Mouse (Mus musculus) midbrain, postnatal 0 days (tissue): Measurements from ENCODE around the gene Abcc5. TPM values are rescaled to one million over a fixed set of nuclear protein-coding genes. Genes with fewer than 3 reads are reported as not detected.

Experiments
- ATAC-seq: fragments of 200-750 bp; cut with Nextera tagmentation; 2 replicates; pipeline ENCODE4 v1.8.0; 2017; ENCODE audit warnings: moderate number of reproducible peaks, mild to moderate bottlenecking, moderate TSS enrichment, moderate library complexity; ENCODE audit not compliant: low FRiP score
- DNase-seq: peaks from one replicate; pipeline ENCODE4 v3.0.0-alpha.2; 2015; ENCODE audit warnings: low spot score
- H3K27ac ChIP-seq: fragments of 300-500 bp; sonication (generic); 2 replicates; pipeline ENCODE4 v1.5.1; 2014; ENCODE audit warnings: low read depth, mild to moderate bottlenecking, low read length, mixed read lengths
- H3K27me3 ChIP-seq: fragments of 300-500 bp; sonication (generic); 2 replicates; pipeline ENCODE4 v1.6.1; 2014; ENCODE audit warnings: low read length, control low read depth, mixed read lengths; ENCODE audit not compliant: insufficient read depth
- H3K36me3 ChIP-seq: fragments of 300-500 bp; sonication (generic); 2 replicates; pipeline ENCODE4 v1.6.1; 2014; ENCODE audit warnings: low read length, control low read depth, mixed read lengths; ENCODE audit not compliant: insufficient read depth
- H3K4me1 ChIP-seq: fragments of 300-500 bp; sonication (generic); 2 replicates; pipeline ENCODE4 v1.6.1; 2014; ENCODE audit warnings: mild to moderate bottlenecking, control low read depth, antibody characterized with exemption, low read length, mixed read lengths; ENCODE audit not compliant: insufficient read depth
- H3K4me2 ChIP-seq: fragments of 300-500 bp; sonication (generic); 2 replicates; pipeline ENCODE4 v1.6.1; 2014; ENCODE audit warnings: low read depth, mild to moderate bottlenecking, low read length, mixed read lengths; ENCODE audit not compliant: poor library complexity, severe bottlenecking
- H3K4me3 ChIP-seq: fragments of 300-500 bp; sonication (generic); 2 replicates; pipeline ENCODE4 v1.5.1; 2014; ENCODE audit warnings: low read depth, mild to moderate bottlenecking, low read length, moderate library complexity
- H3K9ac ChIP-seq: fragments of 300-500 bp; sonication (generic); replicated peaks from 2 replicates; pipeline ENCODE4 v1.6.1; 2014; ENCODE audit warnings: mild to moderate bottlenecking, low read length, moderate library complexity, mixed read lengths; ENCODE audit not compliant: poor library complexity, severe bottlenecking
- H3K9me3 ChIP-seq: fragments of 300-500 bp; sonication (generic); 2 replicates; pipeline ENCODE4 v1.6.1; 2016; ENCODE audit warnings: low read length, control low read depth
- CTCF ChIP-seq: IDR thresholded peaks from 2 replicates; pipeline ENCODE4 v1.5.1; 2016; ENCODE audit warnings: antibody characterized with exemption, mild to moderate bottlenecking
- WGBS: fragments of 180-500 bp; shearing (Covaris S2); extraction: QIAGEN DNeasy Blood & Tissue Kit; methylation state at CpG from one replicate; pipeline ENCODE4 v1.1.7; 2014; 5-methylcytosine and 5-hydroxymethylcytosine counted together
- polyA plus RNA-seq: library from polyadenylated mRNA; unstranded; fragments of >200 nt; fragmentation: Nextera tagmentation; extraction: Ambion mirVana; gene quantifications from 2 replicates; pipeline ENCODE4 v1.2.1, GENCODE M21; 2015
- total RNA-seq: library from RNA; depleted of rRNA; stranded (reverse); fragments of >200 nt; gene quantifications from 2 replicates; pipeline ENCODE4 v1.2.3, GENCODE M21; 2014

The Abcc5 gene
- total and polyA plus RNA-seq, 2 experiments from 2014 or later = 68.7 to 110 TPM

GRCm38 (mm10) chr16:20429328-20429727, 3.1 kb upstream of the Abcc5 start:
- ATAC-seq (no peak), DNase-seq (no peak)
- Histone ChIP-seq H3K4me3 (no peak overlapping the region), H3K9me3 (no peaks in the 10 kb centered on the region), H3K4me1 (no peaks in the 10 kb centered on the region), H3K27me3 (no peaks in the 10 kb centered on the region), H3K9ac (no peak overlapping the region), H3K4me2 (no peak overlapping the region), H3K36me3 (no peaks in the 10 kb centered on the region), H3K27ac (no peak overlapping the region)
- WGBS = 88% methylated on average over 5 of the region's 5 CpGs
- TF ChIP-seq CTCF = no peak

- Histone ChIP-seq H3K4me2 (no peak overlapping the region), H3K27ac (no peak overlapping the region), H3K36me3 (no peaks in the 10 kb centered on the region), H3K9me3 (no peaks in the 10 kb centered on the region), H3K27me3 (no peaks in the 10 kb centered on the region), H3K4me3 (no peak overlapping the region), H3K9ac (no peak overlapping the region), H3K4me1 (no peaks in the 10 kb centered on the region)
- TF ChIP-seq CTCF = no peak
- WGBS = 77% methylated on average over 4 of the region's 4 CpGs
- ATAC-seq (no peak), DNase-seq (no peak)
Measured at GRCm38 (mm10) chr16:20427566-20427965, 1.4 kb upstream of the Abcc5 start.

- no peaks in the 10 kb centered on the region for H3K27me3 ChIP-seq
- no peak for DNase-seq
- peak overlapping the region; percentile 86 for H3K9ac ChIP-seq
- no peaks in the 10 kb centered on the region for H3K9me3 ChIP-seq
- H3K4me2 ChIP-seq = peak overlapping the region; percentile 55
- no peak for ATAC-seq
- no peaks in the 10 kb centered on the region for H3K4me1 ChIP-seq
- H3K4me3 ChIP-seq = peak overlapping the region; percentile 76
- TF ChIP-seq CTCF = no peak
- WGBS = 56% methylated on average over 10 of the region's 10 CpGs
- H3K36me3 ChIP-seq = peaks cover 12% of the 10 kb centered on the region
- H3K27ac ChIP-seq = no peak overlapping the region
Measured at GRCm38 (mm10) chr16:20424719-20425650, 1.2 kb downstream of the Abcc5 start.

- Histone ChIP-seq H3K4me3 (no peak overlapping the region), H3K36me3 (peaks cover 15% of the 10 kb centered on the region), H3K4me2 (no peak overlapping the region), H3K9ac (no peak overlapping the region), H3K27ac (no peak overlapping the region), H3K4me1 (no peaks in the 10 kb centered on the region), H3K27me3 (no peaks in the 10 kb centered on the region), H3K9me3 (no peaks in the 10 kb centered on the region)
- TF ChIP-seq CTCF = no peak
- DNase-seq = no peak
- ATAC-seq = no peak
- 86% methylated on average over 7 of the region's 7 CpGs for WGBS
Measured at GRCm38 (mm10) chr16:20424226-20424663, 1.9 kb downstream of the Abcc5 start.

GRCm38 (mm10) chr16:20422938-20423730, 3.1 kb downstream of the Abcc5 start:
- Histone ChIP-seq H3K4me3 (no peak overlapping the region), H3K4me1 (no peaks in the 10 kb centered on the region), H3K9me3 (no peaks in the 10 kb centered on the region), H3K4me2 (no peak overlapping the region), H3K27me3 (no peaks in the 10 kb centered on the region), H3K27ac (no peak overlapping the region), H3K36me3 (peaks cover 15% of the 10 kb centered on the region), H3K9ac (no peak overlapping the region)
- TF ChIP-seq CTCF = no peak
- no peak for DNase-seq
- ATAC-seq = no peak
- WGBS = 91% methylated on average over 6 of the region's 6 CpGs

DNA sequence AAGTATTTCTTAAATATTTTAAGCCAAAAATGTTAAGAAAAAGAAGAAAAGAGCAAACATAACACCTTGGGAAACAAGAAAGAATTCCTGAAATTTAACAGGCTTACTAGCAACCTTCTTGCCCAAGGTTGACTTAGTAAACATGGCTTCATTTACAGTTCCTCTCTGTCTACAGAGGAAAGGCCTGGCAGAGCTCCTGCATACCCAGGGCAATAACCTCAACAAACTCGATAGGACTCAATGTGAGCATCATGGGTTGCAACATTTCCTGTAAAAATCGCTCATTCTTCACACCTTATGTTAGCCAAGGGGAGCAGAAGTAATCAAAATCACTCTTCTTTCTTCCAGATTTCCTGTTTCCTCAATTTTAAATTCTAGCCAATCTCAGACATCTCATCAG, 8.1 kb downstream of the Abcc5 start:
- Histone ChIP-seq H3K4me1 (no peaks in the 10 kb centered on the region), H3K9ac (no peak overlapping the region), H3K27ac (no peak overlapping the region), H3K27me3 (no peaks in the 10 kb centered on the region), H3K4me2 (no peak overlapping the region), H3K36me3 (peaks cover 19% of the 10 kb centered on the region), H3K4me3 (no peak overlapping the region), H3K9me3 (no peaks in the 10 kb centered on the region)
- WGBS = 86% methylated on average over 2 of the region's 2 CpGs
- no peak for TF ChIP-seq CTCF
- ATAC-seq = no peak
- no peak for DNase-seq
